Mouse (Mus musculus): Measurements from ENCODE around the gene Rrn3.
A peak's percentile ranks its signal among the peaks of the same experiment; 100 is the strongest.

DNA sequence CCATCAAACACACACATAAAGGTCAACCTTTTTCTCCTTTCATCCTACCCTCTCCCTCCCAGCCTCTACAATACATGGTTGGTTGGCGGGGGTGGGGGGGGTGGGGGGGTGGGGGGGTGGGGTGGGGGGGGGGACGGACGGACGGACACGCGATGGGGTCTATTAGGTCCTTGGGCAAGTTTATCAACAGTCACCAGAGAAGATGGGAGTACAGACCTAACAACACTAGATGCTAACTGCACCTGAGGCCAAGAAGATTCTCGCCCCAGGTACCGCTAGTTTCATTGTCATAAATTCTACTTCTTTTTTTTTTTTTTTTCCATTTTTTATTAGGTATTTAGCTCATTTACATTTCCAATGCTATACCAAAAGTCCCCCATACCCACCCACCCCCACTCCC is 26.5 kb upstream of the Rrn3 start:
- TF ChIP-seq NRF1 (IDR thresholded peaks at IDR 0.05; ENCODE audit: low read depth, low read length), result no peak
- TF ChIP-seq RAD21 (IDR thresholded peaks at IDR 0.05; ENCODE audit: low read depth, low read length), result no peak
- TF ChIP-seq ZMIZ1 (IDR thresholded peaks at IDR 0.05; ENCODE audit: low read depth, low read length), result no peak
- TF ChIP-seq EP300 (IDR thresholded peaks at IDR 0.05; ENCODE audit: low read length), result no peak
- TF ChIP-seq KAT2A (IDR thresholded peaks at IDR 0.05; ENCODE audit: insufficient replicate concordance, low read length), result 0 out of 2 replicates have a peak, but pooled peaks have one; percentile 30
- TF ChIP-seq GABPA (IDR thresholded peaks at IDR 0.05; ENCODE audit: insufficient replicate concordance, low read depth, low read length), result no peak
- no peak for TF ChIP-seq CTCF (conservative IDR thresholded peaks at IDR 0.05 in 1 of 2, IDR thresholded peaks at IDR 0.05 in 1 of 2; ENCODE audit: low read depth in 2 of 2, low read length in 2 of 2)
- TF ChIP-seq CHD2 (IDR thresholded peaks at IDR 0.05; ENCODE audit: low read length), result peak; percentile 48
- no peak for TF ChIP-seq E2F4 (IDR thresholded peaks at IDR 0.05; ENCODE audit: insufficient replicate concordance, low read depth, low read length)
